Comparison of ENCODE assay signal across 8 mouse cellular contexts in genomic region chr2:30933917-30934450, GRCm38 (mm10). TPM values are rescaled to one million over a fixed set of nuclear protein-coding genes. Genes with fewer than 3 reads are reported as not detected.
DNase-seq lines count a peak whose midpoint lies in the region; ATAC-seq and TF ChIP-seq lines count a peak whose summit lies in the region.

No protein-coding gene starts in this region.

- peak; percentile 66 for TF ChIP-seq CTCF in C2C12 (IDR thresholded peaks at IDR 0.05; ENCODE audit: control insufficient read depth, insufficient read depth, insufficient read length)
- peak; percentile 91 for TF ChIP-seq CTCF in cerebellum, adult 2 months (IDR thresholded peaks at IDR 0.05; ENCODE audit: borderline replicate concordance, insufficient read depth, low read depth, low read length)
- peak; percentile 97 for TF ChIP-seq CTCF in kidney, postnatal 0 days (IDR thresholded peaks at IDR 0.05; ENCODE audit: low read depth)
- peak; percentile 91 for TF ChIP-seq CTCF in lung, adult 2 months (IDR thresholded peaks at IDR 0.05; ENCODE audit: insufficient read depth, low read length)

- no peak for ATAC-seq in kidney, postnatal 0 days (replicated peaks; ENCODE audit: low FRiP score, low read depth)

- DNase-seq in ES-CJ7 (ENCODE audit: low read depth, low spot score), result peak; percentile 92
- DNase-seq in cerebellum, adult 2 months, result peak; percentile 68 to 81
- peak; percentile 77 to 83 for DNase-seq in frontal cortex, postnatal 36 days (ENCODE audit: low spot score in 2 of 2)
- DNase-seq in kidney, postnatal 0 days (ENCODE audit: low spot score), result peak; percentile 89
- peak; percentile 73 for DNase-seq in lung, adult 2 months
- DNase-seq in right cerebral cortex, postnatal 10 days (ENCODE audit: low spot score in 2 of 2), result peak; percentile 76 to 85
- peak; percentile 62 for DNase-seq in yolk sac, embryonic 10.5 days (ENCODE audit: low spot score)

- H3K9me3 ChIP-seq in kidney, postnatal 0 days (replicated peaks; ENCODE audit: low read length), result no peaks in the 10 kb centered on the region

- H3K27me3 ChIP-seq in C2C12 (ENCODE audit: control insufficient read depth, insufficient read depth, insufficient read length), result no peaks in the 10 kb centered on the region
- H3K27me3 ChIP-seq in cerebellum, adult 2 months (ENCODE audit: control insufficient read depth, insufficient read depth, low read length), result no peaks in the 10 kb centered on the region
- no peaks in the 10 kb centered on the region for H3K27me3 ChIP-seq in kidney, postnatal 0 days (ENCODE audit: insufficient read depth, low read length)

- no peaks in the 10 kb centered on the region for H3K79me3 ChIP-seq in C2C12 (ENCODE audit: low read depth)

- no peaks in the 10 kb centered on the region for H3K79me2 ChIP-seq in C2C12 (ENCODE audit: control insufficient read depth, insufficient read depth)

- H3K4me2 ChIP-seq in kidney, postnatal 0 days (ENCODE audit: low read length), result no peak overlapping the region

- 19% methylated on average over 7 of the region's 7 CpGs for WGBS in cerebellum, adult 2 months
- 21% methylated on average over 7 of the region's 7 CpGs for WGBS in kidney, postnatal 0 days
- WGBS in lung, adult 2 months, result 19% methylated on average over 7 of the region's 7 CpGs

- no peak overlapping the region for H3K27ac ChIP-seq in cerebellum, adult 2 months (ENCODE audit: insufficient read depth, low read length)
- no peak overlapping the region for H3K27ac ChIP-seq in kidney, postnatal 0 days

- H3K9ac ChIP-seq in kidney, postnatal 0 days (ENCODE audit: low read depth, low read length), result no peak overlapping the region

- no peak overlapping the region for H3ac ChIP-seq in C2C12 (ENCODE audit: control insufficient read depth, insufficient read length, low read depth)

- no peaks in the 10 kb centered on the region for H3K36me3 ChIP-seq in C2C12 (ENCODE audit: control insufficient read depth, insufficient read depth)
- no peaks in the 10 kb centered on the region for H3K36me3 ChIP-seq in kidney, postnatal 0 days (ENCODE audit: insufficient read depth, low read length)

- TF ChIP-seq POLR2A in cerebellum, adult 2 months (IDR thresholded peaks at IDR 0.05; ENCODE audit: borderline replicate concordance, insufficient read depth, low read length), result no peak
- TF ChIP-seq POLR2A in lung, adult 2 months (IDR thresholded peaks at IDR 0.05; ENCODE audit: borderline replicate concordance, extremely low read depth, low read depth, low read length), result no peak

- H3K4me1 ChIP-seq in cerebellum, adult 2 months (ENCODE audit: control insufficient read depth, insufficient read depth, low read length), result peaks cover 4% of the 10 kb centered on the region; the same call in 1 of the 2 replicates
- H3K4me1 ChIP-seq in kidney, postnatal 0 days (replicated peaks; ENCODE audit: insufficient read depth, low read length), result peaks cover 9% of the 10 kb centered on the region; the same call in 1 of the 2 replicates
- peaks cover 2% of the 10 kb centered on the region; the same call in 1 of the 2 replicates for H3K4me1 ChIP-seq in lung, adult 2 months (ENCODE audit: control insufficient read depth, insufficient read depth, low read length)

- no peak overlapping the region for H3K4me3 ChIP-seq in C2C12 (ENCODE audit: insufficient read depth, poor library complexity, severe bottlenecking)
- no peak overlapping the region for H3K4me3 ChIP-seq in cerebellum, adult 2 months (replicated peaks; ENCODE audit: insufficient read depth, low read depth, low read length)
- no peak overlapping the region for H3K4me3 ChIP-seq in kidney, postnatal 0 days (replicated peaks; ENCODE audit: low read depth, low read length)
- no peak overlapping the region for H3K4me3 ChIP-seq in lung, adult 2 months (replicated peaks; ENCODE audit: extremely low read depth, low read depth, low read length)

TF ChIP-seq in C2C12, 6 proteins besides CTCF, POLR2A, EP300 and RAD21:
- TF ChIP-seq MYOG (IDR thresholded peaks at IDR 0.05; ENCODE audit: control insufficient read depth, extremely low read depth, insufficient read length) (no peak), FOSL1 (IDR thresholded peaks at IDR 0.05; ENCODE audit: insufficient read depth, low read length, poor library complexity, severe bottlenecking) (no peak), MAX (IDR thresholded peaks at IDR 0.05) (no peak), USF1 (IDR thresholded peaks at IDR 0.05; ENCODE audit: low read depth) (no peak), CEBPB (IDR thresholded peaks at IDR 0.05; ENCODE audit: low read depth) (no peak), MYOD1 (IDR thresholded peaks at IDR 0.05; ENCODE audit: control insufficient read depth, insufficient read length, low read depth) (no peak)

RNA-seq across cellular contexts. Expression of gene Ptges, which starts 4.3 kb away (rescaled TPM):
- 0.70 TPM for polyA plus RNA-seq in C2C12 (2012; fragmentation: generic; extraction: Trizol)
- polyA plus RNA-seq in cerebellum, adult 2 months (2012; rRNA removed), result 3.7 and 4.3 TPM in 2 replicates
- polyA plus RNA-seq in kidney, postnatal 0 days (2015; fragmentation: Nextera tagmentation; extraction: Ambion mirVana), result 44.2 and 47.9 TPM in 2 replicates
- 39.2 and 42.3 TPM in 2 replicates for polyA plus RNA-seq in lung, adult 2 months (2012; rRNA removed)

RNA-seq across cellular contexts. Expression of gene Tor1b, which starts 18.8 kb away (rescaled TPM):
- 30.5 TPM for polyA plus RNA-seq in C2C12 (2012; fragmentation: generic; extraction: Trizol)
- polyA plus RNA-seq in cerebellum, adult 2 months (2012; rRNA removed), result 38.0 and 40.6 TPM in 2 replicates
- polyA plus RNA-seq in kidney, postnatal 0 days (2015; fragmentation: Nextera tagmentation; extraction: Ambion mirVana), result 34.8 and 35.3 TPM in 2 replicates
- 23.6 and 30.2 TPM in 2 replicates for polyA plus RNA-seq in lung, adult 2 months (2012; rRNA removed)

RNA-seq across cellular contexts. Expression of gene Tor1a, which starts 33.7 kb away (rescaled TPM):
- 59.2 TPM for polyA plus RNA-seq in C2C12 (2012; fragmentation: generic; extraction: Trizol)
- 50.5 and 56.3 TPM in 2 replicates for polyA plus RNA-seq in cerebellum, adult 2 months (2012; rRNA removed)
- 69.1 and 70.7 TPM in 2 replicates for polyA plus RNA-seq in kidney, postnatal 0 days (2015; fragmentation: Nextera tagmentation; extraction: Ambion mirVana)
- 33.3 and 37.4 TPM in 2 replicates for polyA plus RNA-seq in lung, adult 2 months (2012; rRNA removed)

RNA-seq across cellular contexts. Expression of gene BC005624, which starts 48.0 kb away (rescaled TPM):
- 36.9 TPM for polyA plus RNA-seq in C2C12 (2012; fragmentation: generic; extraction: Trizol)
- polyA plus RNA-seq in cerebellum, adult 2 months (2012; rRNA removed), result 118 and 123 TPM in 2 replicates
- 47.2 and 48.4 TPM in 2 replicates for polyA plus RNA-seq in kidney, postnatal 0 days (2015; fragmentation: Nextera tagmentation; extraction: Ambion mirVana)
- 19.7 and 33.2 TPM in 2 replicates for polyA plus RNA-seq in lung, adult 2 months (2012; rRNA removed)

RNA-seq across cellular contexts. Expression of gene Usp20, which starts 48.1 kb away (rescaled TPM):
- polyA plus RNA-seq in C2C12 (2012; fragmentation: generic; extraction: Trizol), result 26.4 TPM
- 59.2 and 68.6 TPM in 2 replicates for polyA plus RNA-seq in cerebellum, adult 2 months (2012; rRNA removed)
- polyA plus RNA-seq in kidney, postnatal 0 days (2015; fragmentation: Nextera tagmentation; extraction: Ambion mirVana), result 12.9 and 15.9 TPM in 2 replicates
- polyA plus RNA-seq in lung, adult 2 months (2012; rRNA removed), result 14.6 and 18.5 TPM in 2 replicates
